Mouse (Mus musculus) MEL-GATA-1-ER (cell line): ENCODE measurements at regions not wholly inside any gene's neighbourhood (a gene's known extent, or its start where the extent isn't known, plus 50 kb on each side); places are given as distances from the start of the nearest gene placed in this dataset.

ENCODE experiments used
- DNase-seq: peaks from one replicate; pipeline ENCODE4 v3.0.0-alpha.2; 2012; ENCODE audit warnings: low read depth; ENCODE audit errors: extremely low read depth

DNA sequence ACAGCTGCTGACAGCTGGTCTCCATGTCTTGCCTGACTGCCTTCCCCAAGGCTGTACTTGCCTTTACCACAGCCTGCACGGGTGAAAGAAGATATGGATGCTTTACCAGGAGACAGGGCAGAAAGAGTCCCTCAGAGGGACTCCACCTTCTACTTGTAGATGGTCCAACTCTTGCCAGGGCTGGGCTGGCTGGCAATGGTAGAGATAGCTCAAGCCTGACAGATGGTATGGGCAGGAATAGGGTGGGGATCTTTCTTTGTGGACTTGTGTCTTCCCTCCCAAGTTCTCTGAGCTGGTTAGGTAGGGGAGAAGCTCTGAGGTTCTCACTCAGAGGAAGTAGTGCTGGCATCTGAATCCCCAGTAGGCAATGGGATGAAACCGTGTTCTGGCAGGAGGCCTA, 93.9 kb upstream of the Ret start:
- DNase-seq, result no peak

GRCm38 (mm10) chr6:118285246-118285645, 87.7 kb upstream of the Ret start:
- no peak for DNase-seq

DNA sequence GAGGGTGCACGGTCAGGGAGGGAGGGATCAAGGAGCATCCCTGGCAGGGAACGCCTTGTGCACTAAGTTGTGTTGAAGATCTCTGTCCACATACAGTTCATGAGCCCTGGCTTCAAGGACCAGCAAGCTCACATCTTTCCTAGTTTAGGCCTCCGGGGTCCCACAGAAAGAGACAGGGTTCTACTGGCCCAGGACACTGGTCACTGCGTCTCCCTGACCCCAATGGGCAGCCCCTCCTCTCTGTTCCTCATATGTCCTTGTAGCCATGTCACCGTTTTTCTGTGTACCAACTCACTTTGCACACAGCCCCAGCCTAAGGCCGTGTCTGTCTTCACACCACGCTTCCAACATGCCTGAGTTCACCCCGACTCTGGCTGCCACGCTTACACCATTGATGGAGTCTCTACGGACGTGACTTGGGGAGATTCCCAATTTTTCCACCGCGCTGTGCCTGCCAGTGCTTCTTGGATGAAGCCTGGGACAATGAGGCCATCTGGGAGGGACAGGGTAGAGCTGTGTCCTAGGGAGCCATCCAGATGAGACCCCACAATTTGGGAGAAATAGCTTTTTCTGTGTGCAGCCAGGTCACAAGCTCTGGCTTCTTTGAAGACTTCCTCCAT, 86.5 kb upstream of the Ret start:
- no peak for DNase-seq

- DNase-seq, result no peak
Observed at GRCm38 (mm10) chr6:118263951-118264350, 66.4 kb upstream of the Ret start.

DNA sequence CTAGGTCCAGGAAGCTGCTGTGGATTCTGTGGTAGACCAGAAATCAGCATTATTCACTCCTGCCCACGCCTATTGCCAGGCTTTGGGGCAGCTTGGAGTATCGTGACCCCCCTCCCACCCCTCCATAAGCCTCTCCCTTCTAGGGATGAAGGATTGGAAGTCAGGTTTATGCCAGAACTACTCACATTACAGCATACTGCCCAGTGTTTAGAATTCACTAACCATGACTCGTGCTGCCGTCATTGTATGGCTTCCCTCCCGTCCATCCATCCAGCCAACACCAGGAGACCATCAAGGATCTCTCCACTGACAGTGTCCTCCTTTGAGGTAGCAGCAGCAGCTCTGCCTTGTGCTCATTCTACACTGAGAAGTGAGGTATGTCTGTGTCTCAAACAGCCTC, 62.4 kb upstream of the Ret start:
- DNase-seq, result no peak

GRCm38 (mm10) chr6:118254871-118255270, 57.4 kb upstream of the Ret start:
- DNase-seq, result no peak

DNA sequence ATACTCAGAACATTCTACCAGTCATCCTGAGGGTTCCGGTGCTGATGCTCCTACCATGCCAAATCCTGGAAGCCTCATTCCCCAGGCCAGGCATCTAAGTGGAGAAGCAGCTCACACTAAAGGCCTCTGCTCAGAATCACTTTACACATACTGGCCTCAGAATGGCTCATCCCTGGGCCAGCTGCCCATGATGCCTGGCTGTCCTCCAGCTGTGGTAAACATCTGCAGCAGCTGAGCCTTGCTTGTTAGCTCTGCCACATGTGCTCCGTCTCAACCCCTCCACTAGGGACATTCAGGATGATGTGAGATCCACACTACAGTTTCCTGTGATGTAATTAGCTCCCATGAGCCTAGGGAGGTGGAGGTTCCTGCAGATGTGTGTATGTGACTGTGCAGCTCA, 55.2 kb upstream of the Ret start:
- no peak for DNase-seq

- DNase-seq, result no peak
Observed at GRCm38 (mm10) chr6:118251131-118251530, 53.6 kb upstream of the Ret start.

- no peak for DNase-seq
Observed at GRCm38 (mm10) chr6:118250006-118250405, 52.5 kb upstream of the Ret start.
